Mouse (Mus musculus): ENCODE results near the gene Smarca4. TPM values are rescaled to one million over a fixed set of nuclear protein-coding genes. Genes with fewer than 3 reads are reported as not detected.

Smarca4 gene
- total RNA-seq, 2 experiments from 2014 or later, result 48.2 to 65.4 TPM

- ATAC-seq (replicated peaks; ENCODE audit: low FRiP score, poor library complexity, severe bottlenecking), result no peak
Observed at GRCm38 (mm10) chr9:21740427-21740826, 124.5 kb downstream of the Smarca4 start.

DNA sequence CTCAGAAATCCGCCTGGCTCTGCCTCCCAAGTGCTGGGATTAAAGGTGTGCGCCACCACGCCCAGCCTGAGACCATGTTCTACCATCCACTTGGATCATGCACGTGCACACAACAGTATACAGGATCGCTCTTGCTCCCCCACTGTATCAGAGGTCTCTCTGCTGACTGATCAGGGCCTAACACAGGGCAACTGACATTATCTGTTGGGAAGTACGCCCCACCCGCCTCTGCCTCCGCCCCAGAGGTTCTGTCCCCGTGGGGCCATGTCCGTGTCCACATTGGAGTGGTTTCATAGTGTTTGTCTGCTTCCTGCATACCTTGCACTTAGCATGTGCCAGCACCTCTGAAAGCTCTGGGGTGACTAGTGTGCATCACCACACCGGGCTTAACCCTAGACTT is 125.5 kb downstream of the Smarca4 start:
- peak; percentile 31; the same call in 1 of the 2 replicates for ATAC-seq (replicated peaks; ENCODE audit: low FRiP score, poor library complexity, severe bottlenecking)

DNA sequence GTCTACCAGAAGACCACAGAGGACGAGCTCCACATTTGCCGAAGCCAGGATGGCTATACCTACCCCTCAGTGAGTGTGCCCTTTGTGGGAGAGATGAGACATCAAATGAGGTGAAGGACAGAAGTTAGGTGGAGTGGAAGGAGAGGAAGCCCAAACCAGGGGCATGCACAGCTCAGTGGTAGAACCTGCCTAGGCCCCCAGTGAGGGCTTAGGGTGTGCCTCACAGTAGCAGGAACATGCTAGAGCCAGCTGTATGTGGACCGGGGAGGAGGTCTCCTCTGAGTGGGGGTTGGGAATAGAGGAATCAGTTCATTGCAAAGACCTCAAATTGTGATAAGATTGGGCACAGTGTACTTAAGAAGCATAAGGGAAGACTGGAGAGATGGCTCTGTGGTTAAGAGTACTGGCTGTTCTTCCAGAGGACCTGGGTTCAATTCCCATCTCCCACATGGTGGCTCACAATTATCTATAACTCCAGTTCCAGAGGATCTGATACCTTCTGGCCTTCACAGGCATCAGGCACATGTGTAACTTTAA is 131.3 kb downstream of the Smarca4 start:
- ATAC-seq (replicated peaks; ENCODE audit: low FRiP score, poor library complexity, severe bottlenecking), result no peak

DNA sequence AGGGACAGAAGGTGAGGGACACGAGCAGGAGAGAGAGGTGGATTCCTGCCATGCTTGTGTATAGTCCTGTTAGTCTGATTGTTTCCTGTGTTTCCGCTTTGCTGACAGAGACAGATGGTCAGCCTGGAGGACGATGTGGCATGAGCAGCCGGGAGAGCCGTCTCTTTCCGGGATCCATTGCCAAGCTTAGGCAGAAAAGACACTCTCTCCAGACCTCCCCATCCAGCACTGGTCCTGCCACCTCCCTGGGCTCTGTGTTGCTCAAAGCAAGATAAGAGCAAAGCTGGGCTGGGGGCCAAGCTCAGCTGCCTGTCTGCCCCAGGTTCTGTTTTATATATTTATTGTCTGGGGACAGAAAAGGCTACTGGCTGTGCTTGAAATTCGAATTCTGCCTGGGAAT is 132.1 kb downstream of the Smarca4 start:
- ATAC-seq (replicated peaks; ENCODE audit: low FRiP score, poor library complexity, severe bottlenecking), result no peak

GRCm38 (mm10) chr9:21748491-21748890 is 132.5 kb downstream of the Smarca4 start:
- no peak for ATAC-seq (replicated peaks; ENCODE audit: low FRiP score, poor library complexity, severe bottlenecking)

DNA sequence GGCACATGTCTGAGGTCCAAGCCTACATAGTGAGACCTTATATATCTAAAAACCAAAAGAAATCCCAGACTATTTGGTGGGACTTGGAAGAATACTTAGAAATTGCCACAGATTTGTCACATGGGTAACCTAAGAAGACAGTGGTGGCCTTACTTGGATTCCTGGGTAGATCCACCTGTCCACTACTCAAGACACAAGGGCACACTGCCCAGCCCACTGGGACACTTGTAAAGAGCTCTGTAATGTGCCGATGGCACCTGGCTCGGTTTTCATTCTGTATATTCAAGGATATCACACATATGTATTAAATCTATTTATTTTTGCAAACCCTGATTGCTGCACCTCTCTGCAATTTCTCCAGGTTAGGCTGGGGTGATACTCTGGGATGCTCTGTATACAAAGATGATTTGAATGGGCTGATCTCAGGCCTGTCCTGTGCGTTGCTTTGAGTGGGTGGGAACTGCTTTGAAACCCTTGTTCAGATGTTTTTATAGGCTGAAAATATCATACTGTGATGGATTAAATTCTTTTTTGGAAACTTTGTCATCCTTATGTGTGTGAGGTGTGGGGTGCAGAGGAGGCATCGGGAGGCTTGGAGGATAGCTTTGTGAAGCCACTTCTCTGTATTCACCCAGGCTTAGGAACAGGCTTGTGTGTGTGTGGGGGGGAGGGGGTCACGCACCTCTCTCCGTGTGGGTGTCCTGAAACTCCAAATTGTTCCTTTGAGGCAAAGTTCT is 133.6 kb downstream of the Smarca4 start:
- no peak for ATAC-seq (replicated peaks; ENCODE audit: low FRiP score, poor library complexity, severe bottlenecking)

DNA sequence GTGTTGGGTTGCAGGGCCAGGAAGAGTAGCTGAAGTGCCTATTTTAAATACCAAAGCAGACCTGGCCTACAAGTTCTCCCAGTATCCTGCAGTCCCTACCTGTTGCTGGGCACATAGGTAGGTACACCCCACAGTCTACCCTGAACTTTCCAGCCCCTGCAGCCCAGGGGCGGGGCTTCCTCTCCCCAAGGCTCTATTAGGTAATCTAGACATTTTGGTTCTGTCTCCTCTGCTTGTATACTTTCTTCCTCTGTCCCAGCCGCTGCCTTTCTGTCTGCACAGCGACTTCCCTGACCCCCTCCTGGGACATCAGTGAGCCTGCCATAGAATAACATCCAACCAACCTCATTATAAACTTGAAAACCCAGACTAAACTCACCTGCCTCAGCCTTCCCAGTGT is 134.4 kb downstream of the Smarca4 start:
- no peak for ATAC-seq (replicated peaks; ENCODE audit: low FRiP score, poor library complexity, severe bottlenecking)

- ATAC-seq (replicated peaks; ENCODE audit: low FRiP score, poor library complexity, severe bottlenecking), result no peak
Observed at GRCm38 (mm10) chr9:21751347-21751746, 135.4 kb downstream of the Smarca4 start.

DNA sequence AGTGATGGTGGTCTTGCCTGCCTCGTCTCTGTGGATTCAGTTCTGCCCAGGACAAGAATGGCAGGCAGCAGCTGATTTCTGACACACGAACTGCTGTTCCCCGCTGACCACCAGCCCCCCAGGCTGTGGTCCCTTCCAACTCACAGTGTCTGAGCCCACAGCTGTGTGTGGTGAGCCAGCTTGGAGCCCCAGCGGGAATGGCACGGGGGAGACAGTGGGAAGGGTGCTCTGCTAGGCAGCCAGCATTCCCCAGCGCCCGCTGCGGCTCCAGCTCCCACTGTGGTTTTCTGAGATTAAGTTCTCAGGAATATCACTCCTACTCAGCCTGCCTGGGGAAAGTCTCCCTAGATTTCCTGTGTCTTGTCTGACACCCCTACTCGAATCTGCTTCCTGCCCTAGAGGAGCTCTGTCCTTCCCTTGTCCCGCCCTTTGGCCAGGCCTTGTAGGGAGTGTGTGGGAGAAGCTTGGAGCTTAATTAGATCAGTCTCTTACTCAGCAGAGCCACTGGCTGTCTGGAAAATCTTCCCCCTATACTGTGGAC is 136.4 kb downstream of the Smarca4 start:
- ATAC-seq (replicated peaks; ENCODE audit: low FRiP score, poor library complexity, severe bottlenecking), result no peak

Other genes with a start within 250 kb of the Smarca4 start
- gene Ilf3, start 248.3 kb upstream of the Smarca4 start, total RNA-seq (2015; ENCODE audit: low replicate concordance), result 31.4 and 34.8 TPM in 2 replicates
- gene Ilf3, start 248.3 kb upstream of the Smarca4 start, total RNA-seq (2017; ENCODE audit: low replicate concordance), result 29.6 and 32.8 TPM in 2 replicates
- gene Qtrt1, start 204.3 kb upstream of the Smarca4 start, total RNA-seq (2015; ENCODE audit: low replicate concordance), result 4.7 TPM in 1 of 2 replicates, not detected in the other
- 0.98 and 4.0 TPM in 2 replicates for gene Qtrt1, start 204.3 kb upstream of the Smarca4 start, total RNA-seq (2017; ENCODE audit: low replicate concordance)
- gene Dnm2, start 191.3 kb upstream of the Smarca4 start, total RNA-seq (2015; ENCODE audit: low replicate concordance), result 129 and 138 TPM in 2 replicates
- gene Dnm2, start 191.3 kb upstream of the Smarca4 start, total RNA-seq (2017; ENCODE audit: low replicate concordance), result 181 and 184 TPM in 2 replicates
- gene Tmed1, start 105.9 kb upstream of the Smarca4 start, total RNA-seq (2015; ENCODE audit: low replicate concordance), result 6.7 TPM in 1 of 2 replicates, not detected in the other
- gene Tmed1, start 105.9 kb upstream of the Smarca4 start, total RNA-seq (2017; ENCODE audit: low replicate concordance), result 1.8 and 2.0 TPM in 2 replicates
- gene AB124611, start 90.0 kb upstream of the Smarca4 start, total RNA-seq (2015; ENCODE audit: low replicate concordance), result 35.0 and 42.3 TPM in 2 replicates
- gene AB124611, start 90.0 kb upstream of the Smarca4 start, total RNA-seq (2017; ENCODE audit: low replicate concordance), result 17.2 and 18.6 TPM in 2 replicates
- gene Carm1, start 69.3 kb upstream of the Smarca4 start, total RNA-seq (2015; ENCODE audit: low replicate concordance), result 137 and 146 TPM in 2 replicates
- 95.5 and 100 TPM in 2 replicates for gene Carm1, start 69.3 kb upstream of the Smarca4 start, total RNA-seq (2017; ENCODE audit: low replicate concordance)
- gene Timm29, start 23.4 kb upstream of the Smarca4 start, total RNA-seq (2015; ENCODE audit: low replicate concordance), result 21.3 and 26.4 TPM in 2 replicates
- gene Timm29, start 23.4 kb upstream of the Smarca4 start, total RNA-seq (2017; ENCODE audit: low replicate concordance), result 23.0 and 27.2 TPM in 2 replicates
- 1.7 TPM in 1 of 2 replicates, not detected in the other for gene Yipf2, start 23.3 kb upstream of the Smarca4 start, total RNA-seq (2015; ENCODE audit: low replicate concordance)
- 1.5 and 5.8 TPM in 2 replicates for gene Yipf2, start 23.3 kb upstream of the Smarca4 start, total RNA-seq (2017; ENCODE audit: low replicate concordance)
- 2.5 and 3.6 TPM in 2 replicates for gene Ldlr, start 107.3 kb downstream of the Smarca4 start, total RNA-seq (2015; ENCODE audit: low replicate concordance)
- 3.6 and 4.1 TPM in 2 replicates for gene Ldlr, start 107.3 kb downstream of the Smarca4 start, total RNA-seq (2017; ENCODE audit: low replicate concordance)
- gene Spc24, start 144.1 kb downstream of the Smarca4 start, total RNA-seq (2015; ENCODE audit: low replicate concordance), result 40.7 and 50.7 TPM in 2 replicates
- 68.7 and 98.2 TPM in 2 replicates for gene Spc24, start 144.1 kb downstream of the Smarca4 start, total RNA-seq (2017; ENCODE audit: low replicate concordance)
- not detected in 2 replicates for gene Kank2, start 182.6 kb downstream of the Smarca4 start, total RNA-seq (2015; ENCODE audit: low replicate concordance)
- 0.51 TPM in 1 of 2 replicates, not detected in the other for gene Kank2, start 182.6 kb downstream of the Smarca4 start, total RNA-seq (2017; ENCODE audit: low replicate concordance)
- not detected in 2 replicates for gene Angptl8, start 219.3 kb downstream of the Smarca4 start, total RNA-seq (2015; ENCODE audit: low replicate concordance)
- not detected in 2 replicates for gene Angptl8, start 219.3 kb downstream of the Smarca4 start, total RNA-seq (2017; ENCODE audit: low replicate concordance)
- gene Dock6, start 236.5 kb downstream of the Smarca4 start, total RNA-seq (2015; ENCODE audit: low replicate concordance), result 2.9 TPM in 1 of 2 replicates, not detected in the other
- gene Dock6, start 236.5 kb downstream of the Smarca4 start, total RNA-seq (2017; ENCODE audit: low replicate concordance), result 0.26 TPM in 1 of 2 replicates, not detected in the other

Measured in erythroid progenitor cell, adult 5-6 weeks (primary cell).